Mouse (Mus musculus) CH12.LX (cell line): ENCODE measurements around the gene March7. TPM values are rescaled to one million over a fixed set of nuclear protein-coding genes. Genes with fewer than 3 reads are reported as not detected.

Experiments used
- DNase-seq: peaks from one replicate; pipeline ENCODE4 v3.0.0-alpha.2; 2013; ENCODE audit errors: extremely low read depth
- H3K27ac ChIP-seq: 2 replicates; pipeline ENCODE4 v1.5.1; 2012; ENCODE audit warnings: low read depth, mild to moderate bottlenecking, control low read depth, moderate library complexity; ENCODE audit not compliant: insufficient read depth
- H3K27me3 ChIP-seq: replicated peaks from 2 replicates; pipeline ENCODE3; 2012; ENCODE audit warnings: inconsistent platforms
- H3K36me3 ChIP-seq, 2 experiments: replicated peaks in 1 of 2; 2 replicates each; pipeline versions ENCODE3 to v1.6.1; 2012; ENCODE audit warnings: inconsistent platforms in 1 of 2, low read length in 1 of 2, mild to moderate bottlenecking in 1 of 2, mixed read lengths in 1 of 2, moderate library complexity in 1 of 2; ENCODE audit not compliant: control insufficient read depth in 1 of 2, insufficient read depth in 1 of 2
- H3K4me1 ChIP-seq, 2 experiments: 2 replicates each; pipeline ENCODE4 v1.6.1; 2012; ENCODE audit warnings: inconsistent platforms in 1 of 2, moderate library complexity in 1 of 2; ENCODE audit not compliant: insufficient read depth in 2 of 2, control insufficient read depth in 1 of 2
- H3K4me2 ChIP-seq: 2 replicates; pipeline ENCODE4 v1.6.1; 2012; ENCODE audit warnings: low read depth, mild to moderate bottlenecking, control low read depth; ENCODE audit not compliant: poor library complexity, insufficient read depth, severe bottlenecking
- H3K4me3 ChIP-seq, 3 experiments: fragments of 150-350 bp in 1 of 3; sonication (generic) in 1 of 3; replicated peaks in 1 of 3; 2 replicates each; pipeline versions ENCODE3 to v1.5.1; 2011 to 2012; ENCODE audit warnings: low read depth in 2 of 3, low read length in 2 of 3, mild to moderate bottlenecking in 2 of 3, moderate library complexity in 2 of 3, control low read depth in 1 of 3, improper control_type of control experiment in 1 of 3, inconsistent platforms in 1 of 3, mixed read lengths in 1 of 3; ENCODE audit not compliant: poor library complexity in 1 of 3
- H3K79me2 ChIP-seq: replicated peaks from 2 replicates; pipeline ENCODE4 v1.6.1; 2012; ENCODE audit warnings: mild to moderate bottlenecking, moderate library complexity; ENCODE audit not compliant: control insufficient read depth, poor library complexity, insufficient read depth, severe bottlenecking; ENCODE audit errors: extremely low read depth
- H3K9ac ChIP-seq: 2 replicates; pipeline ENCODE4 v1.6.1; 2012; ENCODE audit warnings: low read depth, mild to moderate bottlenecking, control low read depth, moderate library complexity; ENCODE audit not compliant: insufficient read depth
- H3K9me3 ChIP-seq: replicated peaks from 2 replicates; pipeline ENCODE3; 2012; ENCODE audit warnings: low read length, inconsistent platforms, mixed read lengths
- BHLHE40 ChIP-seq: IDR thresholded peaks from 2 replicates; pipeline ENCODE4 v1.6.1; 2011; ENCODE audit warnings: mild to moderate bottlenecking, low read depth, low read length, improper control_type of control experiment
- CHD1 ChIP-seq: IDR thresholded peaks from 2 replicates; pipeline ENCODE4 v1.6.1; 2012; ENCODE audit warnings: low read depth, low read length, improper control_type of control experiment, inconsistent platforms
- CHD2 ChIP-seq: IDR thresholded peaks from 2 replicates; pipeline ENCODE4 v1.6.1; 2011; ENCODE audit warnings: low read length, improper control_type of control experiment
- ELF1 ChIP-seq: IDR thresholded peaks from 2 replicates; pipeline ENCODE4 v1.6.1; 2014; ENCODE audit warnings: low read depth, mild to moderate bottlenecking, inconsistent platforms, low read length, improper control_type of control experiment
- EP300 ChIP-seq: IDR thresholded peaks from 2 replicates; pipeline ENCODE4 v1.6.1; 2011; ENCODE audit warnings: low read length, improper control_type of control experiment
- GABPA ChIP-seq: IDR thresholded peaks from 2 replicates; pipeline ENCODE4 v1.6.1; 2012; ENCODE audit warnings: low read depth, low read length, improper control_type of control experiment, inconsistent platforms; ENCODE audit not compliant: insufficient replicate concordance
- IRF4 ChIP-seq: IDR thresholded peaks from 2 replicates; pipeline ENCODE4 v1.6.1; 2014; ENCODE audit warnings: low read depth, mild to moderate bottlenecking, inconsistent platforms, low read length, improper control_type of control experiment
- JUN ChIP-seq: IDR thresholded peaks from 2 replicates; pipeline ENCODE4 v1.6.1; 2011; ENCODE audit warnings: low read depth, mild to moderate bottlenecking, low read length, improper control_type of control experiment, moderate library complexity; ENCODE audit not compliant: insufficient read depth
- JUND ChIP-seq: conservative IDR thresholded peaks from 2 replicates; pipeline ENCODE4 v1.6.1; 2011; ENCODE audit warnings: low read depth, low read length, improper control_type of control experiment
- KAT2A ChIP-seq: IDR thresholded peaks from 2 replicates; pipeline ENCODE4 v1.6.1; 2012; ENCODE audit warnings: low read length, improper control_type of control experiment, inconsistent platforms; ENCODE audit not compliant: insufficient replicate concordance
- MAFK ChIP-seq: IDR thresholded peaks from 2 replicates; pipeline ENCODE4 v1.6.1; 2011; ENCODE audit warnings: low read length, improper control_type of control experiment; ENCODE audit not compliant: insufficient replicate concordance
- MEF2A ChIP-seq: IDR thresholded peaks from 2 replicates; pipeline ENCODE4 v1.6.1; 2014; ENCODE audit warnings: low read depth, mild to moderate bottlenecking, inconsistent platforms, low read length, improper control_type of control experiment, borderline replicate concordance
- MXI1 ChIP-seq: IDR thresholded peaks from 2 replicates; pipeline ENCODE4 v1.6.1; 2011; ENCODE audit warnings: mild to moderate bottlenecking, low read depth, low read length, improper control_type of control experiment
- MYC ChIP-seq: IDR thresholded peaks from 2 replicates; pipeline ENCODE4 v1.6.1; 2011; ENCODE audit warnings: low read depth, mild to moderate bottlenecking, improper control_type of control experiment, low read length
- NRF1 ChIP-seq: IDR thresholded peaks from 2 replicates; pipeline ENCODE4 v1.6.1; 2014; ENCODE audit warnings: low read depth, mild to moderate bottlenecking, inconsistent platforms, low read length, improper control_type of control experiment, moderate library complexity
- PAX5 ChIP-seq: IDR thresholded peaks from 2 replicates; pipeline ENCODE4 v1.6.1; 2012; ENCODE audit warnings: low read length, inconsistent platforms, mixed read lengths
- POLR2A ChIP-seq: IDR thresholded peaks from 2 replicates; pipeline ENCODE4 v1.6.1; 2011; ENCODE audit warnings: low read depth, mild to moderate bottlenecking, improper control_type of control experiment, low read length
- POLR2AphosphoS2 ChIP-seq: IDR thresholded peaks from 2 replicates; pipeline ENCODE4 v1.6.1; 2011; ENCODE audit warnings: low read depth, low read length, improper control_type of control experiment
- RAD21 ChIP-seq: IDR thresholded peaks from 2 replicates; pipeline ENCODE4 v1.6.1; 2011; ENCODE audit warnings: low read depth, mild to moderate bottlenecking, low read length, improper control_type of control experiment, moderate library complexity
- SMC3 ChIP-seq: IDR thresholded peaks from 2 replicates; pipeline ENCODE4 v1.6.1; 2011; ENCODE audit warnings: low read depth, low read length, improper control_type of control experiment
- UBTF ChIP-seq: IDR thresholded peaks from 2 replicates; pipeline ENCODE4 v1.6.1; 2012; ENCODE audit warnings: low read depth, mild to moderate bottlenecking, inconsistent platforms, low read length, improper control_type of control experiment, moderate library complexity
- USF1 ChIP-seq: IDR thresholded peaks from 2 replicates; pipeline ENCODE4 v1.6.1; 2014; ENCODE audit warnings: low read depth, mild to moderate bottlenecking, inconsistent platforms, low read length, improper control_type of control experiment
- USF2 ChIP-seq: conservative IDR thresholded peaks from 2 replicates; pipeline ENCODE4 v1.6.1; 2011; ENCODE audit warnings: low read depth, low read length, improper control_type of control experiment
- ZKSCAN1 ChIP-seq: IDR thresholded peaks from 2 replicates; pipeline ENCODE4 v1.6.1; 2012; ENCODE audit warnings: low read depth, inconsistent platforms, low read length, improper control_type of control experiment, borderline replicate concordance
- ZMIZ1 ChIP-seq: IDR thresholded peaks from 2 replicates; pipeline ENCODE4 v1.6.1; 2012; ENCODE audit warnings: low read depth, mild to moderate bottlenecking, inconsistent platforms, low read length, improper control_type of control experiment
- ZNF384 ChIP-seq: IDR thresholded peaks from 2 replicates; pipeline ENCODE4 v1.6.1; 2012; ENCODE audit warnings: low read depth, low read length, improper control_type of control experiment, inconsistent platforms
- dilution Hi-C: fragments of 300-500 bp; cut with MboI; formaldehyde crosslinking; loops from 2 replicates; pipeline ENCODE4 v1.14.3; 2020; ENCODE audit warnings: low sequenced_read_pairs; ENCODE audit not compliant: extremely low pct_unique_long_range_greater_than_20kb, extremely low pct_ligation_motif_present
- in situ Hi-C: fragments of 300-500 bp; cut with MboI; formaldehyde crosslinking; loops from 3 replicates; pipeline ENCODE4 v1.14.3; 2019; ENCODE audit warnings: low sequenced_read_pairs, low pct_ligation_motif_present, low pct_unique_long_range_greater_than_20kb, mixed read lengths
- polyA plus RNA-seq: library from polyadenylated mRNA; unstranded; fragments of >175 nt; gene quantifications from 2 replicates; pipeline ENCODE4 v1.2.1, GENCODE M21; 2012; ENCODE audit warnings: low read depth; ENCODE audit not compliant: insufficient read length
- total RNA-seq, 2 experiments: library from RNA; depleted of rRNA; stranded (reverse); fragments of 300-350 nt in 1 of 2; fragments of >200 nt in 1 of 2; gene quantifications; 2 replicates each; pipeline ENCODE4 v1.2.3; 2012 to 2014

Gene March7
- total and polyA plus RNA-seq, 3 experiments = 44.5 to 121 (median 53.7) TPM

DNA sequence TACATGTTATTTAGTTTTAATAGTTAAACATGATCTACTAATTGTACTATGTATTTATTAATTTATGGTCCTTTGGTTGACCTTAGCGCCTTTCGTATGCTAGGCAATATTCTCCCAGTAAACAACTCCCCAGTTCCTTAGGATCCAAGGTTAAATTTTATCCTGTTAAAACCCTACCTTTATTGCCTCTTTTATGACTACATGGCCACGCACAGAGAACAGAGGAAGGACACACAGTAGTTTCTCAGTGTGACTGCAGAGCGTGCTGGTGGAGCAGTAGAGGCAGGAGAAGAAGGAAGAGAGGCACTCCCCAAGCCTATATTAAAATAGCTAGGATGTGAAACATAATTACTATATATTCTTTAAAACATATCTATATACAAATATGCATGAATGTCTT, 6.0 kb upstream of the March7 start:
- H3K79me2 ChIP-seq = peaks cover 3% of the 10 kb centered on the region; the same call in 1 of the 2 replicates
- no peak for DNase-seq
- no peaks in the 10 kb centered on the region for H3K27me3 ChIP-seq
- no peak overlapping the region for H3K9ac ChIP-seq
- H3K4me2 ChIP-seq = no peak overlapping the region
- in situ Hi-C loops = no loop called here
- dilution Hi-C loops = no loop called here
- H3K4me3 ChIP-seq = no peak overlapping the region
- no peaks in the 10 kb centered on the region for H3K9me3 ChIP-seq
- peaks cover 3 to 16% of the 10 kb centered on the region in 2 experiments for H3K36me3 ChIP-seq
- TF ChIP-seq JUND (no peak), SMC3 (no peak), MAFK (no peak), ZKSCAN1 (no peak), JUN (no peak), CHD2 (no peak), IRF4 (no peak), CHD1 (no peak), USF1 (no peak), BHLHE40 (no peak), GABPA (no peak), UBTF (no peak), NRF1 (no peak), RAD21 (no peak), ZNF384 (no peak), USF2 (no peak), ELF1 (no peak), MYC (no peak)
- peaks cover 7 to 29% of the 10 kb centered on the region in 2 experiments for H3K4me1 ChIP-seq
- H3K27ac ChIP-seq = no peak overlapping the region

DNA sequence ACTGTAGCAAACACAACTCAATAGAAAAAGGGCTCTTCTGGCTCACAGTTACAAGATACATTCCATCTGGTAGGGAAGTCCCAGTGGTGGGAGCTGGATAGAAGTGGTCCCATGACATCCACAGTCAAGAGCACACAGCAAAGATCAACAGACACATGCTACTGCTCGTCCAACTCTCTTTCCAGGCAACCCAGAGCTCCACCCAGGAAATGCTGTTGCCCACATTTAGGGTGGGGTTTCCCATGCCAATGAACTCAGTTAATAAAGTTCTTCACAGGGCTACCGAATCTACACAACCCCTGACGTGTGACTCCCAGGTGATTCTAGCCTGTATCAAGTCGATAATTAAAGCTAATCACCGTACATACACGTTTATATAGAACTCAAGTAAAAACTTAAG, 5.5 kb upstream of the March7 start:
- DNase-seq = no peak
- H3K4me3 ChIP-seq = no peak overlapping the region
- no peaks in the 10 kb centered on the region for H3K27me3 ChIP-seq
- no peak overlapping the region for H3K9ac ChIP-seq
- H3K9me3 ChIP-seq = no peaks in the 10 kb centered on the region
- TF ChIP-seq NRF1 (no peak), CHD1 (no peak), BHLHE40 (no peak), MXI1 (no peak), ZMIZ1 (no peak), RAD21 (no peak), PAX5 (no peak), MEF2A (no peak), ZNF384 (no peak), EP300 (no peak), CHD2 (no peak), IRF4 (no peak), POLR2A (no peak), POLR2AphosphoS2 (no peak), UBTF (no peak), KAT2A (no peak)
- TF ChIP-seq, all 38 proteins: peak for 0
- Histone ChIP-seq H3K4me2 (no peak overlapping the region), H3K4me1 (peaks cover 7 to 29% of the 10 kb centered on the region in 2 experiments), H3K27ac (no peak overlapping the region), H3K79me2 (peaks cover 3% of the 10 kb centered on the region), H3K36me3 (peaks cover 3 to 16% of the 10 kb centered on the region in 2 experiments)
- in situ Hi-C loops (no loop called here), dilution Hi-C loops (no loop called here)
